Mouse (Mus musculus) liver, embryonic 16.5 days (tissue): Measurements from ENCODE around the gene Olfr924. TPM values are rescaled to one million over a fixed set of nuclear protein-coding genes. Genes with fewer than 3 reads are reported as not detected.
"Not testable (repeated sequence)": the region's sequence is repeated elsewhere in the genome, so short reads cannot be mapped to it uniquely, and the experiment has no call there.

Experiments used
- ATAC-seq: fragments of 200-750 bp; cut with Nextera tagmentation; 2 replicates; pipeline ENCODE4 v1.8.0; 2017; ENCODE audit warnings: low read depth, mild to moderate bottlenecking, moderate number of reproducible peaks, moderate library complexity
- H3K27ac ChIP-seq: fragments of 300-500 bp; sonication (generic); 2 replicates; pipeline ENCODE4 v1.5.1; 2014; ENCODE audit warnings: mild to moderate bottlenecking, low read length
- H3K27me3 ChIP-seq: fragments of 300-500 bp; sonication (generic); 2 replicates; pipeline ENCODE4 v1.6.1; 2014; ENCODE audit warnings: low read depth, low read length, mixed read lengths; ENCODE audit not compliant: control insufficient read depth, insufficient read depth
- H3K36me3 ChIP-seq: fragments of 300-500 bp; sonication (generic); 2 replicates; pipeline ENCODE4 v1.6.1; 2014; ENCODE audit warnings: mild to moderate bottlenecking; ENCODE audit not compliant: control insufficient read depth, insufficient read depth
- H3K4me1 ChIP-seq: fragments of 300-500 bp; sonication (generic); 2 replicates; pipeline ENCODE4 v1.6.1; 2014; ENCODE audit warnings: low read depth, low read length, mixed read lengths; ENCODE audit not compliant: control insufficient read depth
- H3K4me2 ChIP-seq: fragments of 300-500 bp; sonication (generic); 2 replicates; pipeline ENCODE4 v1.6.1; 2014; ENCODE audit warnings: low read depth, low read length, mixed read lengths
- H3K4me3 ChIP-seq: fragments of 300-500 bp; sonication (generic); 2 replicates; pipeline ENCODE4 v1.5.1; 2014; ENCODE audit warnings: low read depth, mild to moderate bottlenecking, low read length
- H3K9ac ChIP-seq: fragments of 300-500 bp; sonication (generic); 2 replicates; pipeline ENCODE4 v1.6.1; 2014; ENCODE audit warnings: low read depth, low read length
- H3K9me3 ChIP-seq: fragments of 300-500 bp; sonication (generic); replicated peaks from 2 replicates; pipeline ENCODE4 v1.6.1; 2016; ENCODE audit warnings: low read length; ENCODE audit not compliant: control insufficient read depth
- WGBS: fragments of 180-500 bp; shearing (Covaris S2); extraction: QIAGEN DNeasy Blood & Tissue Kit; methylation state at CpG from one replicate; pipeline ENCODE4 v1.1.7; 2014; ENCODE audit not compliant: insufficient replicate concordance; 5-methylcytosine and 5-hydroxymethylcytosine counted together
- polyA plus RNA-seq: library from polyadenylated mRNA; unstranded; fragments of >200 nt; fragmentation: Nextera tagmentation; extraction: Ambion mirVana; gene quantifications from 2 replicates; pipeline ENCODE4 v1.2.1, GENCODE M21; 2015

Olfr924 gene
- not detected in 2 replicates for polyA plus RNA-seq

DNA sequence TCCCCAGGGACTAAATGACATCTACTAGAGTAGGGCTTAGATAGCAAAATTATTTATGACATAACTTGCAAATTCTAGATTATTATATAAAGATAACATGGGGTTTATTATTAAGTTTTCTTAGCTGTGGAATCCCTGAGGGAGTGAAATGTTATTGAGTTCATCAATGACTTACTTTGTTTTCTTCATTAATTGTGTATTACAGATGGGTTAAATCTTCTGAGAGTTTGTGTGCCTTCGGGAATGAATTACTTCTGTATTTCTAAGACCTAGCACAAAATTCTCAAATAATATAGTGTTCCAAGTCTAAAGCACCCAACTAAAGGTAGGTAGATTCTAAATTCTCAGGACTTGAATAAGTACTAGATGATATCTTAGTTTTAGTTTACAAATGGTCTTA is at the start of gene Olfr924:
TSS of gene Olfr924 (plus strand) at position 301 of the 400 bp plus-strand sequence.
- no peaks in the 10 kb centered on the region for H3K9me3 ChIP-seq
- H3K27ac ChIP-seq, result no peak within 1 kb of the TSS
- 58% methylated on average over 1 of the region's 1 CpGs for WGBS
- no peaks in the 10 kb centered on the region for H3K27me3 ChIP-seq
- no peak within 1 kb of the TSS for H3K9ac ChIP-seq
- ATAC-seq, result no peak
- no peaks in the 10 kb centered on the region for H3K4me1 ChIP-seq
- no peaks in the 10 kb centered on the region for H3K36me3 ChIP-seq
- H3K4me3 ChIP-seq, result no peak within 1 kb of the TSS
- H3K4me2 ChIP-seq, result no peak within 1 kb of the TSS

DNA sequence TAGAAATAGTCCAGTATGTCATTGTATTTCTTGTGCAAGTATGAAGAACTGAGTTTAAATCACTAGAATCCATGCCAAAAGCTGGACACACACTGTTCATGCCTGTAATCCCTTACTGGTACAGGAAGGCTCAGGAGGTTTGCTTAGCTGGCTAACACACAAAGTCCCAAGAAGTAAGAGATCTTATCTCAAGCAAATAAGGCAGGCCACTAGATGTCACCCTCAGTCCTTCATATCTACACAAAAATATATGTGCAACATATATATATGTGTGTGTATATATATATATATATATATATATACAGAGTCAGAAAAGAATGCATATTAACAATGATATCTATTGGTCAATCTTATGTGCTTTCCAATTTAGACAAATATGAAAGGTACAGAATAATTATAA is 38.6 kb upstream of the Olfr924 start:
- H3K4me2 ChIP-seq, result no peak overlapping the region
- no peaks in the 10 kb centered on the region for H3K4me1 ChIP-seq
- no peaks in the 10 kb centered on the region for H3K9me3 ChIP-seq
- no peak overlapping the region for H3K4me3 ChIP-seq
- H3K9ac ChIP-seq, result no peak overlapping the region
- no peak overlapping the region for H3K27ac ChIP-seq
- no peaks in the 10 kb centered on the region for H3K36me3 ChIP-seq
- H3K27me3 ChIP-seq, result no peaks in the 10 kb centered on the region
- no peak for ATAC-seq

DNA sequence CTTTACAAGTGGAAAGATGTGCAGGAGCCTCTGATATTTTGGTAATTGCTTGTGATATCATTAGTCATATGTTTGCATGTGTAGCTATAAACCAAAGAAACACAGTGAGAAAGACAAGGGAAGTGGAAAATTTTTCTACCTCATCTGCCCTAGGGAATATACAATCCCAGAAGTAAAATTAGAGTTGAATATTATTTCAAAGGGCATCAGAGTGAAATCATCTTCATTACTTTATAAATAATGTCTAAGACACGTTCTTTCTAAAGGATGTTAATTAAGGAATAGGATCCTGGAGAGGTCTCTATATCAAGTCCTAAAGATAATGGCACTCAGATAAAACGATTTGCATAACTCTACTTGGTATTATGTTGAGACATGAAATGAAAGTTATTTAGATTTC is 29.9 kb upstream of the Olfr924 start, which contains the start of gene Olfr922:
TSS of gene Olfr922 (plus strand) at position 301 of the 400 bp plus-strand sequence.
- H3K9ac ChIP-seq, result no peak within 1 kb of the TSS
- no peaks in the 10 kb centered on the region for H3K27me3 ChIP-seq
- H3K4me3 ChIP-seq, result no peak within 1 kb of the TSS
- no peaks in the 10 kb centered on the region for H3K4me1 ChIP-seq
- no peaks in the 10 kb centered on the region for H3K9me3 ChIP-seq
- no peak for ATAC-seq
- H3K36me3 ChIP-seq, result no peaks in the 10 kb centered on the region
- no peak within 1 kb of the TSS for H3K27ac ChIP-seq
- H3K4me2 ChIP-seq, result no peak within 1 kb of the TSS
- 40% methylated on average over 2 of the region's 2 CpGs for WGBS

DNA sequence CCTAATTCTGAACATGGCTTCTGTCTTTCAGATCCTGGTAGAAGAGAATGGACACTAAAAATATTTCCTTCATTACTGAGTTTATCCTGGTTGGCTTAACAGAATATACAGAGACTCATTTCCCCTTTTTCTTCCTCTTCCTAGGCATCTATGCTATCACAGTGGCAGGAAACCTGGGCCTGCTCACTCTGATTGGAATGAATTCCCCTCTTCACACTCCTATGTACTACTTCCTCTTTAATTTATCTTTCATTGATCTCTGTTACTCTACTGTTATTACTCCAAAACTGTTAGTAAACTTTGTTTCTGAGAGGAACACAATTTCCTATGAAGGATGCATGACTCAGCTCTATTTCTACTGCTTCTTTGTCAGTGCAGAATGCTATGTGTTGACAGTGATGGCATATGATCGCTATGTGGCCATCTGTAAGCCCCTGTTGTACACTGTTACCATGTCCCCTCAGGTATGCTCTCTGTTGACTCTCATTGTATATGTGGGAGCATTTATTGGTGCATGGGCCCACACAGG is 28.7 kb upstream of the Olfr924 start:
- Histone ChIP-seq H3K9ac (no peak overlapping the region), H3K27ac (no peak overlapping the region), H3K4me2 (no peak overlapping the region), H3K36me3 (no peaks in the 10 kb centered on the region), H3K4me3 (no peak overlapping the region), H3K9me3 (no peaks in the 10 kb centered on the region), H3K27me3 (no peaks in the 10 kb centered on the region), H3K4me1 (no peaks in the 10 kb centered on the region)
- ATAC-seq, result no peak
- 55% methylated on average over 1 of the region's 1 CpGs for WGBS

DNA sequence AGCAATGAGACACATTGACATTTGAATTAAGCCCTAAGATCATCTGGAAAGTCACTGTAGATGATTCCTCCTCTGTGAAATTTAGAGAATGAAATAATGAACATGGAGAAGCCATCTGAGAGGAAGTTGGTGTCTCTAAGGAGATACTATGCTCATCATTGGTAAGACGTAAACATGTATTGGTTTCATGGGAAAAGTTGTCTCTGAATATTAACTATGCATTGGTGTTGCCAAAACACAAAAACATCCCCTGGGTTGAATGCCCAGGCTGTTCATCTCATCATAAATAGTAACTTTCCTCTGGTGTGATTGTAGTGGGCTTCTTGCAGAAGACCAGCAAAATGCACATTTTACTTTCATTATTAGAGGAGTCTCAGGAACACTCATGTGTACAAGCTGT is 18.0 kb upstream of the Olfr924 start, which contains the start of gene Olfr923:
TSS of gene Olfr923 (plus strand) at position 301 of the 400 bp plus-strand sequence.
- H3K9ac ChIP-seq, result no peak within 1 kb of the TSS
- no peak for ATAC-seq
- 71% methylated on average over 1 of the region's 1 CpGs for WGBS
- no peaks in the 10 kb centered on the region for H3K9me3 ChIP-seq
- no peaks in the 10 kb centered on the region for H3K27me3 ChIP-seq
- no peaks in the 10 kb centered on the region for H3K36me3 ChIP-seq
- H3K4me3 ChIP-seq, result no peak within 1 kb of the TSS
- H3K4me2 ChIP-seq, result no peak within 1 kb of the TSS
- H3K27ac ChIP-seq, result no peak within 1 kb of the TSS
- H3K4me1 ChIP-seq, result no peaks in the 10 kb centered on the region

DNA sequence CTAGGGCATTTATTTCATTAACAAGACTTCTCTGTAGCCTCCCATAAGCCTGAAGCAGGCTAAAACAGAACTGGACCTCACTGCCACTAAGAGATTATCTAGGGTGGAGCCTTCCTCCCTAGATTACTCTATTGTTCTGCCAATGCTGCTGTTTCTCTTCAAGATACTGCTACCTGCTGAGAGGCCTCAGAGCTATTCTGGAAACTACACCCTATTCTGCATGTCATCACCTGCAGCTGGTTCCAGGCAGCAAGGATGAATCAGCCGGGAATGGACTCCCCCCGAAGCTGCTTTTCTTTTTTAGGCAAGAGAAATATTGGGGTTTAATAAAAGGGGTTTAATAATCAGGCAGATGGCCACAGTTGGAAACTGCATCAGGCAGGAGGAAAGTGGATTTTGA is 11.2 kb upstream of the Olfr924 start:
- H3K4me1 ChIP-seq, result no peaks in the 10 kb centered on the region
- no peak overlapping the region for H3K27ac ChIP-seq
- no peak for ATAC-seq
- H3K4me2 ChIP-seq, result no peak overlapping the region
- H3K36me3 ChIP-seq, result no peaks in the 10 kb centered on the region
- no peaks in the 10 kb centered on the region for H3K9me3 ChIP-seq
- 65% methylated on average over 2 of the region's 2 CpGs for WGBS
- H3K9ac ChIP-seq, result no peak overlapping the region
- H3K27me3 ChIP-seq, result no peaks in the 10 kb centered on the region
- H3K4me3 ChIP-seq, result no peak overlapping the region

DNA sequence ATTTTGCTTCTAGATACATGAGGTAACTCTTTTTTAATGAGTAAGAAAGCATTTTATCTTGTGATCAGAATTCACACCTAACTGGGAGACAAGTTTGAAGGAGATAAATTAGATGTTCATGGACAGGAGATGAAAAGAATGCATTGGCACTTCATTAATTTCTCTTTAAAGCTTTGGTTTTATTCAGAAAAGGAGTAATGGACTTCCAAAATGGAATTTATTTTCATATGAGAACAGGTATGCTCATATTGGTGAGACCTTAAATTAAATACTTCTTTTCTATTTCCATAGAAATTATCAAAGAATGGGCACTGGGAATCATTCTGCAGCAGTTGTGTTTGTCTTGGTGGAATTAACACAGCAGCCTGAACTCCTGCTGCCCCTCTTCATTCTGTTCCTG is 10.5 kb downstream of the Olfr924 start, which contains the start of gene Olfr26:
TSS of gene Olfr26 (plus strand) at position 301 of the 400 bp plus-strand sequence.
- H3K27ac ChIP-seq, result no peak within 1 kb of the TSS
- H3K9ac ChIP-seq, result no peak within 1 kb of the TSS
- no peaks in the 10 kb centered on the region for H3K27me3 ChIP-seq
- no peaks in the 10 kb centered on the region for H3K4me1 ChIP-seq
- H3K4me3 ChIP-seq, result no peak within 1 kb of the TSS
- no peak for ATAC-seq
- H3K9me3 ChIP-seq, result no peaks in the 10 kb centered on the region
- H3K36me3 ChIP-seq, result no peaks in the 10 kb centered on the region
- H3K4me2 ChIP-seq, result no peak within 1 kb of the TSS

DNA sequence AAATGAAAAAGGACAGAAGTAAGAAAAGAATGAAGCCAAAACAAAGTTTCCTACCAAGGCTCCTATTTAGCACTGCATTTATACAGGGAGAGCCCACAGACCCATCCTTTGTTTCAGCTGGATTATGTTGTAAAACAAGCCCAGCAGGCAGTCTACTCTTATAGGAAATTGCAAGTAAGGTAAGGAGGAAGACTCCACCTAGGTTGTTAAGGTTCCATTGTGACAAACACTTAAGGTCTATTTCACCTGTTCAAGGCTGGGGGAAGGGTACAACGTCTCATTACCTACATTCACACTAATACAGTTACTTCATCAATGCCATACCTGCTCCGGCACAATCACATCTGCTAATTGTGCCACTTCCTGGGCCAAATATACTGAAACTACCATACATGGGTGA is 30.6 kb downstream of the Olfr924 start:
- H3K36me3 ChIP-seq, H3K9me3 ChIP-seq, H3K27me3 ChIP-seq, H3K4me2 ChIP-seq, H3K27ac ChIP-seq, ATAC-seq, H3K4me3 ChIP-seq, H3K4me1 ChIP-seq, H3K9ac ChIP-seq: not testable (repeated sequence)
- WGBS, result 32% methylated on average over 2 of the region's 2 CpGs

DNA sequence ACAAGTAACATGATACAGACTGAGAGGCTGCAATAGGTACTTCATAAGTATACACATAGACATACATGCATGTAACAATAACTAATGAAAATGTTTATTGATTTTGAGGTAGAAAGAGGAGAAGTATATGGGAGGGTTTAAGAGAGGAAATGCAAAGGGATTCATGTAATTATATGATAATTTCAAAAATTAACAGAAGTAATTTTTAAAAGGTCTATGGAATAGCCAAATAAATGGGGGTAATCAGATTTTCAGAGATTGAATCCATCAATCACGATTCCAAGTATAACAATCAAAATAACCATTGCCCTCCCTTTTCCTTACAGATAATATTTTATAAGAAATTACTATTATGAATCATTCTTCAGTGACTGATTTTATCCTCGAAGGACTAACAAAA is 32.6 kb downstream of the Olfr924 start, which contains the start of gene Olfr926:
TSS of gene Olfr926 (plus strand) at position 301 of the 400 bp plus-strand sequence.
- whole genome bisulfite sequencing, result 55% methylated on average over 2 of the region's 2 CpGs
- Histone ChIP-seq H3K9me3 (no peaks in the 10 kb centered on the region; the same call in 1 of the 2 replicates), H3K4me3 (no peak within 1 kb of the TSS), H3K9ac (no peak within 1 kb of the TSS), H3K36me3 (no peaks in the 10 kb centered on the region), H3K4me2 (no peak within 1 kb of the TSS), H3K27ac (no peak within 1 kb of the TSS), H3K27me3 (no peaks in the 10 kb centered on the region), H3K4me1 (no peaks in the 10 kb centered on the region)
- no peak for ATAC-seq
